Mouse (Mus musculus) granulocyte monocyte progenitor cell, adult 5-6 weeks (primary cell): Measurements from ENCODE around the gene Gsta3. TPM values are rescaled to one million over a fixed set of nuclear protein-coding genes. Genes with fewer than 3 reads are reported as not detected.

Experiments used
- ATAC-seq: replicated peaks from 2 replicates; pipeline ENCODE4 v1.8.0; 2016; ENCODE audit warnings: mild to moderate bottlenecking, moderate TSS enrichment, inconsistent platforms; ENCODE audit not compliant: poor library complexity, severe bottlenecking
- total RNA-seq, 2 experiments: library from RNA; stranded (forward) in 1 of 2; stranded (reverse) in 1 of 2; fragments of 200-712, 200-1000 nt in 1 of 2; fragments of >200 nt in 1 of 2; fragmentation: Nextera tagmentation in 1 of 2; gene quantifications; 2 replicates each; pipeline ENCODE4 v1.2.3; 2014 to 2017

Gene Gsta3
- total RNA-seq, 2 experiments from 2014 or later, result 0.52 to 0.90 TPM

- no peak for ATAC-seq
These were observed 52.2 kb downstream of the Gsta3 start for GRCm38 (mm10) chr1:21292590-21292989.

GRCm38 (mm10) chr1:21296169-21296568, 55.8 kb downstream of the Gsta3 start:
- ATAC-seq, result no peak

GRCm38 (mm10) chr1:21298114-21298513, 57.7 kb downstream of the Gsta3 start:
- no peak for ATAC-seq

- no peak for ATAC-seq
These were observed 59.4 kb downstream of the Gsta3 start for GRCm38 (mm10) chr1:21299826-21300225.

- no peak for ATAC-seq
These were observed 61.3 kb downstream of the Gsta3 start for GRCm38 (mm10) chr1:21301686-21302085.

- no peak for ATAC-seq
These were observed 63.8 kb downstream of the Gsta3 start for GRCm38 (mm10) chr1:21304174-21304573.

GRCm38 (mm10) chr1:21304646-21305045, 64.3 kb downstream of the Gsta3 start:
- ATAC-seq, result no peak

- no peak for ATAC-seq
These were observed 65.1 kb downstream of the Gsta3 start for GRCm38 (mm10) chr1:21305443-21305842.

- no peak for ATAC-seq
These were observed 73.9 kb downstream of the Gsta3 start for GRCm38 (mm10) chr1:21314336-21314735.

Other genes starting within 250 kb of the Gsta3 start
- gene Tram2, start 161.4 kb upstream of the Gsta3 start, total RNA-seq (2014; fragmentation: Nextera tagmentation), result 8.9 and 9.3 TPM in 2 replicates
- 2.2 and 4.0 TPM in 2 replicates for gene Tram2, start 161.4 kb upstream of the Gsta3 start, total RNA-seq (2017)
- gene Tmem14a, start 22.0 kb upstream of the Gsta3 start, total RNA-seq (2014; fragmentation: Nextera tagmentation), result 1.1 and 1.6 TPM in 2 replicates
- gene Tmem14a, start 22.0 kb upstream of the Gsta3 start, total RNA-seq (2017), result 1.4 and 2.4 TPM in 2 replicates
- not detected in 2 replicates for gene Khdc1a, start 109.1 kb downstream of the Gsta3 start, total RNA-seq (2014; fragmentation: Nextera tagmentation)
- gene Khdc1a, start 109.1 kb downstream of the Gsta3 start, total RNA-seq (2017), result not detected in 2 replicates
- gene Khdc1c, start 127.7 kb downstream of the Gsta3 start, total RNA-seq (2014; fragmentation: Nextera tagmentation), result not detected in 2 replicates
- not detected in 2 replicates for gene Khdc1c, start 127.7 kb downstream of the Gsta3 start, total RNA-seq (2017)
- gene Khdc1b, start 143.0 kb downstream of the Gsta3 start, total RNA-seq (2014; fragmentation: Nextera tagmentation), result not detected in 2 replicates
- gene Khdc1b, start 143.0 kb downstream of the Gsta3 start, total RNA-seq (2017), result not detected in 2 replicates